Mouse (Mus musculus) adrenal gland, postnatal 25 days (tissue): ENCODE data around the gene Proser3. TPM values are rescaled to one million over a fixed set of nuclear protein-coding genes. Genes with fewer than 3 reads are reported as not detected.
A peak's percentile ranks its signal among the peaks of the same experiment; 100 is the strongest.

ENCODE experiments used
- DNase-seq: peaks from one replicate; pipeline ENCODE4 v3.0.0; 2021; ENCODE audit warnings: mixed read lengths
- total RNA-seq: library from RNA; stranded (reverse); gene quantifications from 2 replicates; pipeline ENCODE4 v1.2.3, GENCODE M21; 2021

Gene Proser3
- total RNA-seq, 1 experiment from 2014 or later, result 14.8 TPM

DNA sequence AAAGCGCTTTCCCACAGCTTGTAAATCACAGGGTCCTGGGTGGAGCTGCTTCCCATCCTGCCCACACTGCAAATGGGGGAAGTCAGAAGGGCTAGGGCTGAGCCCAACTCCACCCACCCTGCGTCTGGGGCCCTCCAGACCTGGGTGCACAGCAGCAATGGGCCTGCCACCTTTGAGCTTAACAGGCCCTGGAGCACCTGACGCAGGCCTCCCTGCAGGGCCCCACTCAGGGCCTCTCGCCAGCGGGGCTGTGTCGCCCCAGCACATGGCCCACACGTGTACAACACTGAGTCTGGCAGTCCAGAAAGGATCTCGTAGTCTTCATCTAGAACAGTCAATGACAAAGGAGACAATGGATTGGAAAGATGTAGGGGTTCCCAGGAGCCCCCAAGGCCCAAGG is 27.9 kb upstream of the Proser3 start:
- DNase-seq, result no peak

DNA sequence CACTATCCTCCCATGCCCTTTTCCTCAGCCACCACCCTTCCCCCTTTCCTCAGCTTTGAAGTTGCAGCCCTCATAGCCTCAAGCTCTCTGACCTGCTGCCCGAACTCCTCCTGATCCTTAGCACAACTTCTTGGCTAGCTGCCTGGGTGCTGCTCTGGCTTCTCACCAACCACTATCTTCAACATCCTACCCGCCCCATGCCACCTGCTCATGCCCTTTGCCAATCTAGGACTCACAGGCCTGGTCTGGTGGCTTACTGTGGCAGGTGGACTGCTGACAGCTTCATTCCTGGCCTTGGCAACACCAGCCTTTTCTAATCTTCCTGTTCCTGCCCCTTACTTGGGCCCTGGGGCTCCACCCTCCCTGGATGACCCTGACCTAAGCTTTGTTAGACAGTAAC is 20.9 kb upstream of the Proser3 start:
- DNase-seq, result peak; percentile 52

GRCm38 (mm10) chr7:30572389-30572788 is 20.3 kb upstream of the Proser3 start:
- no peak for DNase-seq

- DNase-seq, result no peak
Measured at GRCm38 (mm10) chr7:30567555-30567954, 15.5 kb upstream of the Proser3 start.

DNA sequence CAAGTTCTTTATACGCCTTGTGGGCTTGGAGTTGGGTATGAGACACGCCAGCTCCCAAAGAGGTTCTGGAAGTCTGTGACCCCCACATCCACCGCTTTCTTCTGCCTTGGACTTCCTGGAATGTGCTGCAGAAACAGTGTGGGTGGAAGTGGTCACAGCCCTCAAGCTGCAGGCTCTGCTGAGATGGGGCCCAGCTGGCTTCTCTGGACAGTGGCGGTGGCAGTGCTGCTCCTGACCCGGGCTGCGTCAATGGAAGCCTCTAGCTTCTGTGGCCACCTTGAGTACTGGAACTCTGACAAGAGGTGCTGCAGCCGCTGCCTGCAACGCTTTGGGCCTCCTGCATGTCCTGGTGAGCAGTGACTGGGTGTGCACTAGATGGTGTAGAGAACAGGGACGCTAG is 13.9 kb upstream of the Proser3 start:
- DNase-seq, result no peak

DNA sequence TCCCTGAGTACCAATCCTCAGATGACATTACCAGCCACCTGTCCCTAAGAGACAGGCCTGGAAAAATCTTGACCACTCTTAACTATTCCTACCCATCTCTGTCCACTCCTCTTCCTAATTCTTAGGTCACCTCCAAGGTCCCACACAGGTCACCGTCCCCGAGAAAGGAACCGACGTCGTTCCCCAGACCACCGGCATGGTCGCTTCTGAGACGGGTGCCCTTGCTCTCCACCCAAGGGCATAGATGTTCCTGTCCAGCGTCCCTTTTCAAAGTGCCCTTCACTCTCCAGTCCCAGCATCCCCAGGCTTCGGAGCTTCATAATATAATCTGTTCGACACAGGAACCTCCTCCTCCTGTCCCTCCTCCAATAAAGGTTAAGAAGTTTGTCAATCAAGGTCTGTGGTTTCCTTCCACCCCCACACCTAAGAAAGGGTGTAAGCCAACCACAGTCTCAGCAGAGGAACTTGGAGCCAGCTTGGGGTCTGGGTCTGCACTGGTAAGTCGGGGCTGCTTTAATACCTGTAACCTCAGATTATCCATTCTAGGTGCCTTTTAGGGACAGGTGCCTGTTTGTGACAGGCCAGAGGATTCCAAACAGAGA is 13.0 kb upstream of the Proser3 start, which contains the start of gene Igflr1:
Gene Igflr1, plus strand, starts transcription at position 458 of the 602 bp plus-strand sequence.
- peak; percentile 1 for DNase-seq

DNA sequence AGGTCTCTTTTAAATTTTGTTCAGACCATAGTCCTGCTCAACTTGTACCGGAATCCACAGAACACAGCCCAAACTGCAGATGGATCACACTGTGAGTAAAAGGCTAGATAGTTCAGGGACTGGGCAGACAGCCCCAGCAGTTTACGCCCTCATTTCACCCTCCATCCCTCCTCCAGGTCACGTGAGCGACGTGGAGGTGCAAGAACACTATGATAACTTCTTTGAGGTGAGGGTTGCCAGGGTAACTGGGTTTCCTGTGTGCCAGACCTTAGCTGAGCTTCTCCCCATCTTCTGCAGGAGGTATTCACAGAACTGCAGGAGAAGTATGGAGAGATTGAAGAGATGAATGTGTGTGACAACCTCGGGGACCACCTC is 11.8 kb upstream of the Proser3 start:
- no peak for DNase-seq

DNA sequence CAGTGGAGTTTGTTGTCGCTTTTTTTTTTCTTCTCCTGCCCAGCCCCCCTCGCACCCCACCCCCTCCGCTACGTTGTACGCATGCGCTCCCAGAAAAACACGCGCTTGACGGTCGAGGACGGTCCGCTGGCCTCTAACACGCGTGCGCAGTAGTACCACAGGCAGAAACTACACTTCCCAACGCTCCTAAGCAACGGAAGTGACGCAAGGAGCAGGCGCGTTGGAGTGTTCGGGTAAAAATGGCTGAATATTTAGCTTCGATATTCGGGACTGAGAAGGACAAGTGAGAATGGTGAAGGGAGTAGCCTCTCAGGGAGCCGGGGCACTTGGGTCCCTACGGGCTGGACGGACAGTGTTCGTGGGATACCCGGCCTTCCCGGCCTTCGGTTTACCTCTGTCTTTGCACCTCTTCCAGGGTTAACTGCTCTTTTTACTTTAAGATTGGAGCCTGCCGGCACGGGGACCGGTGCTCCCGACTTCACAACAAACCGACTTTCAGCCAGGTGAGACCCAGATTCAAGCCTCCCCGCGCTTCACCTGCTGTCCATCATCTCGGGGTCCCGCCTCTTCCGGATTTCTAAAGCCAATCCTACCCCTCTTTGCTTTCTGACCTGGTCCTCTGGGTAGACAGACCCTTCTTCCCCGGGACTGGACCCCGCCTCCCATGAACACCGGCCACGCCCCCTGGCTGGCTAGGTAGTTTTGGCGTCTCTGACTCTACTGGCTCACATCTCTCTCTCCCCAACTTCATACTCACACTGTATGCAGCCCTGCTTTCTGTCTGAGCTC is 11.2 kb upstream of the Proser3 start, which contains the start of the genes U2af1l4, Gm49396 and Psenen:
Gene U2af1l4, plus strand, starts transcription at position 185 of the 789 bp plus-strand sequence.
Gene Gm49396, plus strand, starts transcription at position 228 of the 789 bp plus-strand sequence.
Gene Psenen, minus strand, starts transcription at position 511 of the 789 bp plus-strand sequence.
- DNase-seq, result peak; percentile 96

DNA sequence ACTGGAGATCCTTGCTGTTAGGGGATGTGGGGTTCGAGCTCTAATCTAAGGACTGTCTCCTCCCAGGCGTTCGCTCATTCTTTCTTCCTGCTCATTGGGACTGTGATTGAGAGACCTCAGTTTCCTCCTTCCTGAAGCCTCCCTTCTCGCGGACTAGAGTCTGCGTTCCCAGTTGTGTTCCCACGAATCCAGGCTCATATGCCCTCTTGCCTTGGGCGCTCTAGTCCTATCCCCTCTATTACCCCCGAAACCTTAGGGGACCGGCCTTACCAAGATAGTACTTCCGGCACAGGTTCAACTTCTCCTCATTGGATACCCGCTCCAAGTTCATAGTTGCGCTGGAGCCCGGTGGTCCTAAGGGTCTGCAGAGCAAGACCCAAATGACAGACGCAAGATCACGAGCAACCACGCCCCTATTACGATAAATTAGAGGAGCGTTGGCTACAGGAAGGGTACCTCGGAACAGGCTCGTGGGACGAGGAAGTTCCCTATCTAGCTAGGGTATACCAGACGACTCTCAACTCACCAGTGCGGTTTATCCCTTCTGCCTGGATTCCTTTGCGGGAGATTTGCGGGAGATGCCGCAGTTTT is 10.5 kb upstream of the Proser3 start:
- no peak for DNase-seq

GRCm38 (mm10) chr7:30560296-30560695 is 8.2 kb upstream of the Proser3 start:
- no peak for DNase-seq

DNA sequence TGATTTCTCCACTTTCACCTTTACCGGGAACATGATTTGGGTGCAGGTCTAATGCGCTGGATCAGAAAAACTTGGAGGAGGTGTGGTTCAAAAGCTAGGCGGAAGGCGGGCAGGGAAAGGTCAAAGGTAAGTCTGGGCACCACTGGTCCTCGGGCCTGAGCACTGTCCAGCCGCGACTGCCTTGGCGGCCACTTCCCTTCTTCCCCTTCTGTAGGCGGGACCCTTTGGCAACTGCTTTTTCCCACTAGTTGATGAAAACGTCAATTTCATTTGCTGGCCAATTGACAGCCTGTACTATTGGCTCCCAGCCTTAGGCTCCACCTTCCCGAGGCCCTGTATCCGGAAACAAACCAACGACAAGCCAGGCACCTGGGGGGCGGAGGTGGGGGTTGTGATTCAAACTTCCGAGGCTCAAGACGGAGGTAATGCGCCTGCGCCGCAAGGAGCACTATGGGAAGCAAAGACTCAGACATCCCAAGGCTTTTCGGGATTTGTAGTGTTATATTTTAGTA is 7.4 kb upstream of the Proser3 start, which contains the start of gene Lin37:
Gene Lin37, minus strand, starts transcription at position 396 of the 512 bp plus-strand sequence.
- peak; percentile 94 for DNase-seq

DNA sequence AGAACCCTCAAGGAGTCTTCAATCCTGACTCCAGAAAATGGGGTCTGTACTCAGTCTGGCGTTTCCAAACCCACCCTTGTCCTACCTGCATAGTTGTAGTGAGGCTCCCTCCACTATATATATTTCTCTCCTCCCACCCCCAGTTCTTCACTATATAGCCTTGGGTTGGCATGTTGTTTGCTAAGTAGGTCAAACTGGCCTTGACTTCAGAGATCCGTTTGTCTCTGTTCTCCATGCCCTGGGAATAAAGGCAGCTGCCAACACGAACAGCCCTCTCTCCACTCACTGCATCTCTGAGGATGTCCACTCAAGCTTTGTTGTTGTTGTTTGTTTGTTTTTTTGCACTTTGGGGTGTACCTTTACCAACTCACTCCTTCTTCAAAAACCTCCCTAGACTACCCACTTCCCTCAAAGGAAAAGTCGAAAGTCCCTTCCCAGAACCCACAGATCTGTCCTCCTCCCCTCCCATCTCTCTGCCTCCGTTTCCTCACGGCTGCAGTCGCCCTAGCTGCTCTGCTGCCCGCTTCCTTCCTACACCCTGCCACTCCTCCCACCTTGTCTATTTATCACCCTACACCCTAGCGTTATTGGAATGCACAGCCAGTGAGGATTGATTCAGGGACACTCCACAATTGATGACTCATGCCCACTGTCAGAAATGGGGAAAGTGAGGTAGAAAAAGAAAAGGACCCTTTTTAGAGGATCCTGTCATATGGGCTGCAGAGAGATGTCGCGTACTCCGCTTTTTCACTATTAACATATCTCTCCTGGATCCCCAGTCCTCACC is 6.8 kb upstream of the Proser3 start:
- DNase-seq, result no peak

DNA sequence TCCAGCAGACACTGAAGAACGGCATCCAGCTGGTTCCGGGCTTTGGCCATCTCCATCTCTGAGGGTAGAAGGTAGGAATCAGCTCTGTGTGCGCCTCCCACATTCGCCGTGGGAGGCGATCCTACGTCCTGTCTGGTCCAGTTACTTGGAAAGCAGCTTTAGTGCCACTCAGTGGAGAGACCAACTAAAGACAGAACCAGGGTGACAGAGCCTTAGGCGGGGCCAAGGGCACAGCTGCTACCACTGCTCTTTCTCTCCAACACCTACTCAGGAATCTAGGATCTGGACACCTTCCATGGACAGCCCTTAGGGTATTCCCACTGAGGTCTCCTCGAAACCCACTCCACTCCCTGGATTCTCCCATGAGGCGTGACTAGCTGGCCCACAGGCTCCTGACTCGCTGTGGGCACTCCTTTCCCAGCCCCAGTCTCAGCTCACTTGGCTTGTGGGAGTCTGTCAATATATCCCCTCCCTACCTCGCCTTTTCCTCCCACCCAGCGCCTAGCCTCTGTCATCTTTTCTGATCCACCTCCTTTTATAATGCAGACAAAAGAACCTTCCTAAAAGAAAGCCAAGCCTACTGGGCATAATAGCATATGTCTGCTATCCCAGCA is 5.9 kb upstream of the Proser3 start:
- DNase-seq, result no peak

DNA sequence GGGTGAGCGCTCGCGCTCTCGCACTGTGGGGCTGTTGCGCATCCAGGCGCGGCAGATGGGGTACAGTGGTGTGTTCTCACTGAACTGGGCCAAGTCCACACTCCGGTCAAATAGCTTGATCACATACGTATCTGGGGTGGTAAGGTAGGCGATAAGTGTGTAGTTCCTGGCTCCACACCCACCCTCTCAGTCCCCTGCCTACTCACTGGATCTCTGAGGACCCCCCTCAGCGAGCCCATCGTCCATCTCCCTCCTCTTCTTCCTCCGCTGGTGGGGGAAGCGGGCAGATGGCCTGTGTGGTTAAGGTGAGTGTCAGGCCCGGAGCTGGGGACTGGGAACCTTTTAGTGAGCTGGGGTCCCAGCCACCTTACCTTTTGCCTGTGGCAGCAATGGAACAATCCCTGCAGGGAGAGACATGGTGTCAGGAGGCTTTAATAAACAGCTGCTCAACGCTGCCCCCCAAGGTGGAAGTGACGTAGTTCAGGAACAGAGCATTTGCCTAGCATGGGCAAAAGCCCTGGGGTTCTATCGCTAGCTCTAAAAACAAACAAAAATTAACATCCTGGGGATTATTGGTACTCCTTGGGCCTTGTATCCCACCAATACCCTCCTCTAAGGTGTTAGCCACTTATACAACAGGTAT is 4.9 kb upstream of the Proser3 start:
- DNase-seq, result no peak

GRCm38 (mm10) chr7:30553810-30554584 is 1.9 kb upstream of the Proser3 start:
- no peak for DNase-seq

- DNase-seq, result peak; percentile 77
Measured at GRCm38 (mm10) chr7:30553021-30553589, 1.0 kb upstream of the Proser3 start.

GRCm38 (mm10) chr7:30551445-30552101 is 526 bp downstream of the Proser3 start:
- DNase-seq, result no peak

DNA sequence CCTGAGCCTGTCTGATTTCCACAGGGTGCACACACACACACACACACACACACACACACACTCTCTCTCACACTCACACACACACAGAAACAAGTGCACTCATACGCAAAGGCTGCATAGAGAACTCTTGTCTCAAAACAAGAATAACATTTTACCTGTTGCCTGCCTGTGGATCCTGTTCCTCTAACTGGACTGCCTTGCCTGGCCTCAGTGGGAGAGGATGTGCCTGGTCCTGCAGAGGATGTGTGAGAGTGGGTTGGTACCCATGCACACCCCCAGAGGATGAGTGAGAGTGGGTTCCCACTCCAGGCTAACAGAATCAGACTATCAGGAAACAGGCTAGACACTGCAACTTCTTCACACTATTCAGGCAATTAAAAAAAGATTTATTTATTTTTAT is 1.5 kb downstream of the Proser3 start:
- DNase-seq, result no peak

DNA sequence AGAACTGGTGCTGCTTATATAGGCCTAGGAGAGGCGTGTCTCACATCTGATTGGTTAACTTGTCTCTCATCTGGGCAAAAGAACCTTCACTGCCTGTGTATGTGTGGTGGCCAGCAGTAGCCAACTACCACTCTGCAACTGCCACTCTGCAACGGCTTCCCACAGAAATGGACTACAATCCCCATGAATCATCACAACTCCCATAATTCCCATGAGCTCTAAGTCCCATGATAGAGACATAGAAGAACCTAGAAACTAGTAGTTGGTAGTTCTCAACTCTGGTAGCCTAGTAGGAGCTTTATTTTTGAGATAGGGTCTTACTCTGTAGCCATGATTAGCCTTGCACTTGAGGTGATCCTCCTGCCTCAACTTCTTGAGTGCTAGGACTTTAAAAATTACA is 2.2 kb downstream of the Proser3 start:
- no peak for DNase-seq
